Mouse (Mus musculus): ENCODE data around the gene Def8.
A peak's percentile ranks its signal among the peaks of the same experiment; 100 is the strongest.

DNA sequence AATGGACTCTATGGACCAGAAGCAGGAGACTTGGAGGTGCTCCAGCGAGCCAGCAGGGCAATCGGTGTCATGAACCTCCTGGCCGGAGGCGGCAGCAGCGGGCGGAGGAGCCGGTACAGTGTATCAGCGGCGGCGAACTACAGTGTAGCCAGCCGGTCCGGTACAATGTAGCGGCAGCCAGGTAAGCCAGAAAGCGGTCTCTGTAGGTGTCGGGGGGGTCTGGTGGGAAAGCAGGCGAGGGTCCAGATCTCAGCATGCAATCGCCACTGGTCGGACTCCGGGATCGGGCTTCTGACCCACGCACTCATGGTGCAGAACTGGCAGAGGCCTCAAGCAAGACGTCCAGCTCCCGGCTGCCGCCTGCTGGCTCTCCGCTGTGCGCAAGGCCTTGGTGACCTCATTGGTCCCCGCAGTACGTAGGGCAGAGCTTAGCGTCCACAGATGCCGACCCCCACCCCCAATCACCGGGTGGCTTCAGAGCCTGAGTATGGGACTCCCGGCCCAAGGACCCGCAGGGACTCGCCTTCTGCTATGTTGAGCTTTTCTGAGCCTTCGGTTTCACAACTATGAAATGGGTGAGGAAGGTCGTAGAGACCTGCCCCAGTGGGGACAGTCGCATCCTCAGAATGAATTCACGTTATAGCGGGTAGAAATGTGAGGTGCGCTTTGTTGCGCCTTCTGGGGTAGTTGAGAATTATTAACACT, 19.7 kb downstream of the Def8 start:
- TF ChIP-seq CTCF (IDR thresholded peaks at IDR 0.05; ENCODE audit: low read depth) (peak; percentile 73), EP300 (optimal IDR thresholded peaks at IDR 0.05) (no peak)

Measured in stomach, postnatal 0 days (tissue).